Mouse (Mus musculus) embryonic facial prominence, embryonic 15.5 days (tissue): ENCODE measurements around the gene Rabgap1l. TPM values are rescaled to one million over a fixed set of nuclear protein-coding genes. Genes with fewer than 3 reads are reported as not detected.

Experiments
- ATAC-seq: fragments of 200-750 bp; cut with Nextera tagmentation; 2 replicates; pipeline ENCODE4 v1.8.0; 2017; ENCODE audit warnings: low read depth, moderate TSS enrichment; ENCODE audit not compliant: insufficient number of reproducible peaks, low FRiP score, low TSS enrichment
- H3K27ac ChIP-seq: fragments of 300-500 bp; sonication (generic); replicated peaks from 2 replicates; pipeline ENCODE4 v1.5.1; 2015; ENCODE audit warnings: mild to moderate bottlenecking, inconsistent platforms
- H3K27me3 ChIP-seq: fragments of 300-500 bp; sonication (generic); 2 replicates; pipeline ENCODE4 v1.6.1; 2015; ENCODE audit warnings: inconsistent platforms
- H3K36me3 ChIP-seq: fragments of 300-500 bp; sonication (generic); 2 replicates; pipeline ENCODE4 v1.6.1; 2015; ENCODE audit warnings: mild to moderate bottlenecking, inconsistent platforms
- H3K4me1 ChIP-seq: fragments of 300-500 bp; sonication (generic); 2 replicates; pipeline ENCODE4 v1.6.1; 2015; ENCODE audit warnings: inconsistent platforms
- H3K4me2 ChIP-seq: fragments of 300-500 bp; sonication (generic); replicated peaks from 2 replicates; pipeline ENCODE4 v1.6.1; 2015; ENCODE audit warnings: mild to moderate bottlenecking, inconsistent platforms
- H3K4me3 ChIP-seq: fragments of 300-500 bp; sonication (generic); replicated peaks from 2 replicates; pipeline ENCODE4 v1.5.1; 2015; ENCODE audit warnings: mild to moderate bottlenecking, inconsistent platforms
- H3K9ac ChIP-seq: fragments of 300-500 bp; sonication (generic); 2 replicates; pipeline ENCODE4 v1.6.1; 2015; ENCODE audit warnings: inconsistent platforms
- H3K9me3 ChIP-seq: fragments of 300-500 bp; sonication (generic); replicated peaks from 2 replicates; pipeline ENCODE4 v1.6.1; 2016; ENCODE audit warnings: inconsistent platforms
- WGBS: fragments of 180-500 bp; shearing (Covaris S2); methylation state at CpG from one replicate; pipeline ENCODE4 v1.1.7; 2015; 5-methylcytosine and 5-hydroxymethylcytosine counted together
- polyA plus RNA-seq: library from polyadenylated mRNA; unstranded; fragments of >200 nt; fragmentation: Nextera tagmentation; extraction: Ambion mirVana; gene quantifications from 2 replicates; pipeline ENCODE4 v1.2.1, GENCODE M21; 2015

Rabgap1l gene
- 20.7 and 20.9 TPM in 2 replicates for polyA plus RNA-seq

- Histone ChIP-seq H3K4me3 (peak within 1 kb of the TSS; percentile 89), H3K36me3 (no peaks in the 10 kb centered on the region), H3K9me3 (no peaks in the 10 kb centered on the region), H3K27ac (peak within 1 kb of the TSS; percentile 78), H3K4me1 (peaks cover 3% of the 10 kb centered on the region; the same call in 1 of the 2 replicates), H3K27me3 (no peaks in the 10 kb centered on the region), H3K4me2 (peak within 1 kb of the TSS; percentile 80), H3K9ac (peak within 1 kb of the TSS; percentile 89)
- ATAC-seq: peak; percentile 97
- under 1% methylated on average over 59 of the region's 67 CpGs for WGBS
Measured at GRCm38 (mm10) chr1:160792686-160793355, at the start of gene Rabgap1l. Rabgap1l (minus strand) TSS chr1:160793211.

- 66% methylated on average over 10 of the region's 10 CpGs for WGBS
- Histone ChIP-seq H3K36me3 (no peaks in the 10 kb centered on the region), H3K27me3 (no peaks in the 10 kb centered on the region), H3K27ac (no peak overlapping the region), H3K9ac (no peak overlapping the region), H3K4me2 (no peak overlapping the region), H3K4me3 (no peak overlapping the region), H3K4me1 (no peaks in the 10 kb centered on the region), H3K9me3 (no peaks in the 10 kb centered on the region)
- no peak for ATAC-seq
Measured at GRCm38 (mm10) chr1:160842567-160842966, 49.6 kb upstream of the Rabgap1l start.

GRCm38 (mm10) chr1:160840618-160841017 is 47.6 kb upstream of the Rabgap1l start:
- H3K27ac ChIP-seq: no peak overlapping the region
- no peak overlapping the region for H3K9ac ChIP-seq
- 72% methylated on average over 5 of the region's 5 CpGs for WGBS
- no peaks in the 10 kb centered on the region for H3K36me3 ChIP-seq
- H3K4me3 ChIP-seq: no peak overlapping the region
- H3K4me1 ChIP-seq: no peaks in the 10 kb centered on the region
- no peak overlapping the region for H3K4me2 ChIP-seq
- H3K9me3 ChIP-seq: no peaks in the 10 kb centered on the region
- no peaks in the 10 kb centered on the region for H3K27me3 ChIP-seq
- ATAC-seq: no peak

GRCm38 (mm10) chr1:160839095-160839494 is 46.1 kb upstream of the Rabgap1l start:
- H3K4me1 ChIP-seq: no peaks in the 10 kb centered on the region
- H3K4me2 ChIP-seq: no peak overlapping the region
- no peak for ATAC-seq
- no peak overlapping the region for H3K4me3 ChIP-seq
- no peaks in the 10 kb centered on the region for H3K27me3 ChIP-seq
- WGBS: 70% methylated on average over 4 of the region's 4 CpGs
- H3K27ac ChIP-seq: no peak overlapping the region
- no peaks in the 10 kb centered on the region for H3K9me3 ChIP-seq
- H3K9ac ChIP-seq: no peak overlapping the region
- H3K36me3 ChIP-seq: no peaks in the 10 kb centered on the region

- no peaks in the 10 kb centered on the region for H3K9me3 ChIP-seq
- no peak overlapping the region for H3K4me2 ChIP-seq
- H3K4me3 ChIP-seq: no peak overlapping the region
- H3K9ac ChIP-seq: no peak overlapping the region
- WGBS: 63% methylated on average over 1 of the region's 1 CpGs
- H3K27me3 ChIP-seq: no peaks in the 10 kb centered on the region
- no peaks in the 10 kb centered on the region for H3K36me3 ChIP-seq
- H3K27ac ChIP-seq: no peak overlapping the region
- no peaks in the 10 kb centered on the region for H3K4me1 ChIP-seq
- ATAC-seq: no peak
Measured at GRCm38 (mm10) chr1:160834446-160834845, 41.4 kb upstream of the Rabgap1l start.

GRCm38 (mm10) chr1:160832267-160833021 is 39.4 kb upstream of the Rabgap1l start:
- no peaks in the 10 kb centered on the region for H3K4me1 ChIP-seq
- H3K27me3 ChIP-seq: no peaks in the 10 kb centered on the region
- no peak overlapping the region for H3K4me2 ChIP-seq
- ATAC-seq: no peak
- no peak overlapping the region for H3K9ac ChIP-seq
- H3K27ac ChIP-seq: no peak overlapping the region
- H3K4me3 ChIP-seq: no peak overlapping the region
- no peaks in the 10 kb centered on the region for H3K9me3 ChIP-seq
- 84% methylated on average over 9 of the region's 9 CpGs for WGBS
- H3K36me3 ChIP-seq: no peaks in the 10 kb centered on the region

- H3K27ac ChIP-seq: no peak overlapping the region
- ATAC-seq: no peak
- no peaks in the 10 kb centered on the region for H3K36me3 ChIP-seq
- no peaks in the 10 kb centered on the region for H3K27me3 ChIP-seq
- no peak overlapping the region for H3K4me3 ChIP-seq
- H3K9ac ChIP-seq: no peak overlapping the region
- no peaks in the 10 kb centered on the region for H3K4me1 ChIP-seq
- 90% methylated on average over 8 of the region's 8 CpGs for WGBS
- no peaks in the 10 kb centered on the region for H3K9me3 ChIP-seq
- no peak overlapping the region for H3K4me2 ChIP-seq
Measured at GRCm38 (mm10) chr1:160830608-160831498, 37.8 kb upstream of the Rabgap1l start.

- Histone ChIP-seq H3K4me1 (no peaks in the 10 kb centered on the region), H3K9ac (no peak overlapping the region), H3K4me3 (no peak overlapping the region), H3K9me3 (no peaks in the 10 kb centered on the region), H3K4me2 (no peak overlapping the region), H3K27ac (no peak overlapping the region), H3K27me3 (no peaks in the 10 kb centered on the region), H3K36me3 (no peaks in the 10 kb centered on the region)
- 84% methylated on average over 3 of the region's 3 CpGs for WGBS
- ATAC-seq: no peak
Measured at GRCm38 (mm10) chr1:160825441-160825856, 32.4 kb upstream of the Rabgap1l start.

GRCm38 (mm10) chr1:160823638-160824037 is 30.6 kb upstream of the Rabgap1l start:
- ATAC-seq: no peak
- WGBS: 83% methylated on average over 3 of the region's 3 CpGs

GRCm38 (mm10) chr1:160814198-160814597 is 21.2 kb upstream of the Rabgap1l start:
- Histone ChIP-seq H3K4me2 (no peak overlapping the region), H3K4me3 (no peak overlapping the region), H3K27ac (no peak overlapping the region), H3K9ac (no peak overlapping the region), H3K9me3 (no peaks in the 10 kb centered on the region), H3K36me3 (no peaks in the 10 kb centered on the region), H3K4me1 (no peaks in the 10 kb centered on the region), H3K27me3 (no peaks in the 10 kb centered on the region)
- WGBS: 80% methylated on average over 5 of the region's 5 CpGs
- no peak for ATAC-seq

More at GRCm38 (mm10) chr1:160823638-160824037, 30.6 kb upstream of the Rabgap1l start:
- H3K36me3 ChIP-seq: no peaks in the 10 kb centered on the region
- no peaks in the 10 kb centered on the region for H3K9me3 ChIP-seq
- no peaks in the 10 kb centered on the region for H3K4me1 ChIP-seq
- H3K27ac ChIP-seq: no peak overlapping the region
- no peak overlapping the region for H3K4me2 ChIP-seq
- no peak overlapping the region for H3K9ac ChIP-seq
- H3K27me3 ChIP-seq: no peaks in the 10 kb centered on the region
- no peak overlapping the region for H3K4me3 ChIP-seq

- Histone ChIP-seq H3K4me1 (no peaks in the 10 kb centered on the region), H3K4me3 (no peak overlapping the region), H3K4me2 (no peak overlapping the region), H3K27me3 (no peaks in the 10 kb centered on the region), H3K9me3 (no peaks in the 10 kb centered on the region), H3K36me3 (no peaks in the 10 kb centered on the region), H3K27ac (no peak overlapping the region), H3K9ac (no peak overlapping the region)
- ATAC-seq: no peak
Measured at GRCm38 (mm10) chr1:160812428-160812827, 19.4 kb upstream of the Rabgap1l start.
